Comparison of ENCODE assay signal across 16 mouse cellular contexts in genomic region chr4:95575411-95575911, GRCm38 (mm10).
"Had no signal": no experiment of that assay in that cellular context is flagged by ENCODE, and none has a peak within 500 bp of the region (broad histone marks: within the 10 kb centered on the region; RNA-seq: fewer than 3 reads in every experiment).

No protein-coding gene starts in this region.

- H3K4me1 ChIP-seq: midbrain, embryonic 10.5 days; neural tube, embryonic 12.5 days; stomach, embryonic 15.5 days had no signal

- H3K9ac ChIP-seq: limb, embryonic 13.5 days; liver, embryonic 14.5 days; neural tube, embryonic 12.5 days; stomach, embryonic 15.5 days had no signal

- DNase-seq: kidney, postnatal 10 days; kidney, postnatal 4 days; left cerebral cortex, postnatal 4 days; lung, adult 18-20 months; lung, postnatal 36 days; midbrain, embryonic 14.5 days; right cerebral cortex, postnatal 4 days; thymus, adult 2 months; thymus, postnatal 25 days had no signal

- H3K27ac ChIP-seq: layer of hippocampus, adult 2 months; limb, embryonic 13.5 days; liver, embryonic 14.5 days; midbrain, embryonic 10.5 days; neural tube, embryonic 12.5 days; stomach, embryonic 15.5 days had no signal

- H3K9me3 ChIP-seq: limb, embryonic 13.5 days; midbrain, embryonic 10.5 days; neural tube, embryonic 12.5 days; stomach, embryonic 15.5 days had no signal

- H3K4me3 ChIP-seq: layer of hippocampus, adult 2 months; limb, embryonic 13.5 days; midbrain, embryonic 10.5 days; neural tube, embryonic 12.5 days; stomach, embryonic 15.5 days had no signal

- H3K36me3 ChIP-seq: limb, embryonic 13.5 days; midbrain, embryonic 10.5 days; neural tube, embryonic 12.5 days; stomach, embryonic 15.5 days had no signal

- ATAC-seq: lung, postnatal 0 days had no signal

- H3K27me3 ChIP-seq: limb, embryonic 13.5 days; neural tube, embryonic 12.5 days; stomach, embryonic 15.5 days had no signal

- H3K4me2 ChIP-seq: limb, embryonic 13.5 days; neural tube, embryonic 12.5 days; stomach, embryonic 15.5 days had no signal
